27 mouse cellular contexts compared by ENCODE assay signal in genomic region chr2:96736081-96736480, GRCm38 (mm10).
"Had no signal": no experiment of that assay in that cellular context is flagged by ENCODE, and none has a peak within 500 bp of the region (broad histone marks: within the 10 kb centered on the region; RNA-seq: fewer than 3 reads in every experiment).

No protein-coding gene starts in this region.

- H3K36me3 ChIP-seq: embryonic facial prominence, embryonic 10.5 days; embryonic facial prominence, embryonic 12.5 days; embryonic facial prominence, embryonic 13.5 days; embryonic facial prominence, embryonic 15.5 days; forebrain, embryonic 10.5 days; forebrain, embryonic 12.5 days; forebrain, embryonic 15.5 days had no signal

- H3K27me3 ChIP-seq: embryonic facial prominence, embryonic 12.5 days; embryonic facial prominence, embryonic 13.5 days; embryonic facial prominence, embryonic 15.5 days; forebrain, embryonic 12.5 days; forebrain, embryonic 13.5 days; forebrain, embryonic 15.5 days had no signal

- H3K27ac ChIP-seq: embryonic facial prominence, embryonic 10.5 days; embryonic facial prominence, embryonic 12.5 days; embryonic facial prominence, embryonic 13.5 days; embryonic facial prominence, embryonic 15.5 days; forebrain, embryonic 10.5 days; forebrain, embryonic 12.5 days; forebrain, embryonic 13.5 days; forebrain, embryonic 15.5 days; gastrocnemius, adult 2 months; heart, adult 2 months had no signal

- H3K9ac ChIP-seq: embryonic facial prominence, embryonic 12.5 days; embryonic facial prominence, embryonic 13.5 days; embryonic facial prominence, embryonic 15.5 days; forebrain, embryonic 12.5 days; forebrain, embryonic 13.5 days; forebrain, embryonic 15.5 days; forebrain, postnatal 0 days had no signal

- DNase-seq: cerebellum, adult 9-10 months; cerebellum, adult 9-11 months; cerebellum, postnatal 10 days; cerebellum, postnatal 14 days; cerebellum, postnatal 25 days; cerebellum, postnatal 36 days; embryo, embryonic 11 days; forebrain, postnatal 0 days; gastrocnemius, adult 2 months; gastrocnemius, postnatal 10 days; gastrocnemius, postnatal 14 days; gastrocnemius, postnatal 25 days; gastrocnemius, postnatal 36 days; heart, adult 11 months; heart, adult 18-20 months; heart, adult 2 months had no signal

- H3K4me3 ChIP-seq: embryonic facial prominence, embryonic 10.5 days; embryonic facial prominence, embryonic 12.5 days; embryonic facial prominence, embryonic 13.5 days; embryonic facial prominence, embryonic 15.5 days; erythroblast, embryonic 14.5 days; forebrain, embryonic 10.5 days; forebrain, embryonic 12.5 days; forebrain, embryonic 13.5 days; forebrain, embryonic 15.5 days; gastrocnemius, adult 2 months; heart, adult 2 months had no signal

- ATAC-seq: forebrain, embryonic 13.5 days; forebrain, embryonic 14.5 days; forebrain, embryonic 15.5 days; forebrain, embryonic 16.5 days; forebrain, postnatal 0 days had no signal

- H3K4me1 ChIP-seq: embryonic facial prominence, embryonic 10.5 days; embryonic facial prominence, embryonic 12.5 days; embryonic facial prominence, embryonic 13.5 days; embryonic facial prominence, embryonic 15.5 days; forebrain, embryonic 10.5 days; forebrain, embryonic 12.5 days; forebrain, embryonic 13.5 days; forebrain, embryonic 15.5 days had no signal

- H3K9me3 ChIP-seq: embryonic facial prominence, embryonic 10.5 days; embryonic facial prominence, embryonic 12.5 days; embryonic facial prominence, embryonic 13.5 days; embryonic facial prominence, embryonic 15.5 days; forebrain, embryonic 10.5 days; forebrain, embryonic 12.5 days; forebrain, embryonic 13.5 days; forebrain, embryonic 15.5 days had no signal

- H3K4me2 ChIP-seq: embryonic facial prominence, embryonic 12.5 days; embryonic facial prominence, embryonic 13.5 days; embryonic facial prominence, embryonic 15.5 days; forebrain, embryonic 12.5 days; forebrain, embryonic 13.5 days; forebrain, embryonic 15.5 days had no signal
